Mouse (Mus musculus) spleen, postnatal 36 days (tissue): ENCODE results near the gene Cog6.

Experiments used
- DNase-seq, 2 experiments: peaks; one replicate each; pipeline ENCODE4 v3.0.0; 2022; ENCODE audit warnings: low spot score in 2 of 2, mixed read lengths in 1 of 2

Gene Cog6

DNA sequence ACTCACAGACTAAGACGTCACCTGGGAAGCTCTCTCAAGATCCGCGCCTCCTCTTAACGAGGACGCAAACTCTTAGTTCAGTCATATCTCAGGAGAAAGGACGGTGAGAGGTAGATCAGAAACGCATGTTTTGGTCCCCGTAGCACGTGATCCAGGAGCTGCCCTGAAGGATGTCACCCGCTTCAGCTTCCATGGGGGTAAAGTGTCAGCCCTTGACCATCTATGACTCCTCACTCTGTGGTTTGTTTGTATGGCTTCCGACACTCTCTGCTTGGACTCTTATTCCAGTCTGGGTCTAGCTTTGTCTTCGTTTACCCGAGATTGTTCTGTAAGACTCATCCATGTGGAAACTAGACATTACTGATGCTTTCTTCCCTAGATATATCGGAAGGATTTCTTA is 54.6 kb downstream of the Cog6 start:
- DNase-seq, result no peak

DNA sequence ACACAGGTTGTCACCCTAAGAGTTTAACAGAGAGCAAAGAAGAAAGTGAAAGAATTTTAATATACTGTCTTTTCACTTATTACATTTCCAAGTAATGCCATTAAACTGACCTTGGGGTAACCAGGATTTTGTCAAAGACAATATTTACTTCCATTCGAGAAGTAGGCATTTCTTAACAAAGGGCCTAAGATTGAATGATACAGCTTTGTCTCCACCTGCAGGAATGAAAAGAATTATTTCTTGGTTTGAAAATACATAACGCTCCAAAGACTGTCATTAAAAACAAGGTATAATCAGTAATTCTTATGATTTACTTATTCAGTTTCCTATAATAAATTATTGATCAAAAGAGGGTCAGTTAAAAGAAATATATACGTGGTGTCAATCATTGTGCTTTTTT is 55.4 kb downstream of the Cog6 start:
- no peak for DNase-seq

DNA sequence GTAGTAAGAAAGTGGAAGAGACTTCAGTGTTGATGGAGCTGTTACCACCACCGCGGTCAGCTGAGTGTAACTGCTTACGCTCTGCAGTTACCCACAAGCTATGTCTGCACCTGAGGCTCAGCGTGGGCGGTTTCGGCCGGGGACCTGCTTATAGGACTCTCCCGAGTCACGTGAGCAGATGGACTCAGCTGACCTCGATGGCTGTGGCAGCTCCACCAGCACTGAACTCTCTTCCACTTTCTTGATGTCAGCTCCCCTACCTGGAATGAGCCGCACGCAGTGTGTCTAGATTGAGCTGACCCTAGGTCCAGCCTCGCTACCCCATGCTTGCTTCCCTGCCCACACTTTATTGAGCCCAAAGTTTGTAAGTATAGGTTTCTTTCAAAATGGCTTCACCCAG is 56.1 kb downstream of the Cog6 start:
- no peak for DNase-seq

DNA sequence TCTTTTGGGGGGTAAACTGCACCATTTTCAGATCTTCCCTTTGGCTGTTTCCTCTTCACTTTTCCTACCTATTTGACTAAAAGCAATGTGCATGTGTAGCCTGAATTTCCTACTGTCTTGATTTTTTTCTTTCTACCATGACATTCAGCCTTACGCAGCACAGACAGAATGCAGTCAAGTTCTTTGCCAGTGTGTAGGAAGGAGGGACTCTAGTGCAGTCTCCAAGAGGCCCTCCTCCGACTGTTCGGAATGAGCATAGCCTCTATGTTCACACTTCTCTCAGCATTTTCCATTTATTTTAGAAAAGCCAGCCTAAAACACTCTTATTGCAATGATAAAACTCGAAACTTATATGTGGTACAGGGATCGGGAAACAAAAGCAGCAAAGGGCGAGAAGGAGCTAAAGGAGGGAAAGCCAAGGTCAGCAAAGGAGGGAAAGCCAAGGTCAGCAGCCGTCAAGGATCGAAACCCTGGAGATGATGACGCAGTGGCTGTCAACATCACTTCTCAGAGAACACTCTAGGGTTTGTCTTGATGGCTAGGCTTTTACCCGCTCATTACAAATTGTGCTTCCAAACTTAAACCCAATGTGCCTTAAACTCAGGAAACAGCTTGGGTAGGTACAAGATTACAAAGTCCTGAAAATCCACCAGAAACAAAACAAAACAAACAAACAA is 58.5 kb downstream of the Cog6 start:
- DNase-seq, result no peak

DNA sequence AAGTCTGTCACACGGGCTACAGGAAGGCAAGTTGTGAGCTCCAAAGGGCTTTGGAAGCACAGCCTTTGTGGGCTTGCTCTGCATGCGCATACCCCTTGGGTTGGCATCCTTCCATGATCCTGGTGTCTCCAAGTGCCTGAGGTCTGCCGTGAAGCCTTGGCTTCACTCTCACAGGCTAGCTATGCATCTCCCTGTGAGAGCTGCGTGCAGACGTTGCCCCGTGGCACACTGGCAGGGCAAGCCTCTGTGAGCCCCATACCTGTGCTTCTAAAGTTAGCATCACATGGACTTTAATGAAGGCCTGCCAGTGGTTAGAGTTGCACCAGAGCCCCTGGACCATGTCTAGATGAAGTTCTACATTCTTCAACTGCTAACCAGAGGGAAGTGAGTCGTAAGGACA is 59.2 kb downstream of the Cog6 start:
- DNase-seq, result no peak

DNA sequence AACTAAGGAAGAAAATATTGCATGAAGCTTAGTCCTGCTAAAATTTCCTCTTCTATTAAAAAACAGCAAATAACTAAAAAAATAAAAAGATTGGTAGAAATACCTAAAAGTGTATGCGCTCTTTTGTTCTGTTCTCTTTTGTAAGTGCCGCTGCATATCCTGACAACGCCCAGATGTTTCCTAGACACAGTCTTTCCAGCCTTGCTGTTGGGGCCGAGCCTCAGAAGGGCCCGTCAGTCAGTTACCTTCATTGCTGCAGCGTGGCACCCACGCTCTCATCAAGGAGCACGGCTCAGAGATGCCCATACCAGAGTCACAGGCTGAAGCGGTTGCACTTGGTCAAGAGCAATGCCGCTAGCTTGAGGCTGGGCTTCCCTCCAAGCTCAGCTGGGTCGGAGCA is 60.8 kb downstream of the Cog6 start:
- no peak for DNase-seq

DNA sequence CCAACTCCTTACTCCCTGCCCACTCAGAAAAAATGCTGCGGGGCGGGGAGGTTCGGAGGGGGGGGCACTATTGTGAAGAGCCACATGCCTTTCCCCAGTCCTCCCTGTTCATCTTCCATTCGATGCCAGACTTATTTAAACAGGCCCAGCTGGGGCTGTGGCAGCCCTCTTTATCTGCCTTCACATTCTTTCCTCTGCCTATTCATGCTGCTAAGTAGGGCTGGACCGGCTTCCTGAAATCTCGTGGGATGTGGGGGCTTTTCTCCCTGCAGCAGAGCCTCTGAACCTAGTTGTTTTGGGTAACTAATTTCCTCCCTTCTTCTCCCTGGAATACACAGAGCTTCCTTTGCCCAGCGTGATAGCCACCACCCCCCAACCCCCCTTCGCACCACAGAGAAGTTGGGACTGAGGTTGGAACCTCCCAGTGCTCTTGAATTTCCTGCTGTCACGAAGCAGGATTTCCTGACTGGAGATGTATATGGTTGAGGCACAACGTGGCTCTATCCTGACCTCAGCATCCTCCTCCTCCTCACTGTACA is 61.5 kb downstream of the Cog6 start:
- no peak for DNase-seq

DNA sequence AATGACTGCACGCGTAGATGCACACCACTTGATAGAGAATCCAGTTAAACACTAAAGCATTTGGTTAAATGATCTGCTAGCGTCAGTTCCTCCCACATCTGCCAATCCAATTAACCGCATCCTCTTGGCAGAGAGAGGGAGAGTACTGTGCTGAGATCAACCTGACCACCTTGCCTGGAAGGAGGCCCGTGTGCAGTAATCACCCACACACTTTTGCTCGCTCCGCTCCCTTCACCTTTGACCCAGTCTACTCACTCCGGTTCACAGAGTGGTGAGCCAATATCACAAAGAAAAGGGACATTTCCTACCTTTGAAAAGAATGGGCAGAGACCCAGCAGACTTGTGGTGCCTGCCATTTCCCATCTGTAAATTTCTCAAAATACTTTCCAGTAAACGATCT is 62.4 kb downstream of the Cog6 start:
- DNase-seq, result no peak

DNA sequence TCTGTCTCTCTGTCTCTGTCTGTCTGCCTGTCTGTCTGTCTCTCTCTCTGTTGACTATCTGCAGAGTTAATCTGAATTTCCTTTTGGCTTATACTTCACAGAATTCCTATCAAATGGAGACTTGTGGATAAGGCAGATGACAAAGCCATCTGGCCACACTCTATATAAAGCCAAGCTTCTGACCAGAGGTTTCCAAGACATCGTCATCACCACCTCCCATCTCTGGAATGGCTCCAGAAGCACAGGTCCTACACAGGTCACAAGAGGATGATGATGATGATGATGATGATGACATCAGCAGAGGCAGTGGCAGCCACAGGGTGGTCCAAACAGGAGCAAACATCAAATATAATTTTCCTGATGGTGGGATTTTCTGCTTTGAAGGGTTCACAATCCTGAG is 63.2 kb downstream of the Cog6 start:
- DNase-seq, result no peak

DNA sequence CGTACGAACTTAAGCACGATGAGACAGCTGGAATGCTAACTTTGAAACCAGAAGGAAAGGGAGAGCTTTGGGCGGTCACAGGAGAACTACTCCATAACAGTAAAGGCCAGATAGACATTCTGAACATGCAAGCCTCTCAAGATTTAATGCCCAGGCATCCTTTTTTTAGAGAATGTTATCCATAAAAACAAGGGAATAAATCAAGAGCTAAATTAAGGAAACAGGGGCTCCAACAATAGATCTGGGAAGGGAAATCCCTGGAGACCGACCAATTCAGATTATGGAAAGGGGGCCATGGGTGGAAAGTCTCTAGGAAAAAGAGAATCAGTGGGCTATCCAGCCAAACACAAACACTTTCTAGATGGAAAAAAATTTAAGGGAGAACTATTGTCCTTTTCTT is 68.2 kb downstream of the Cog6 start:
- DNase-seq, result no peak

DNA sequence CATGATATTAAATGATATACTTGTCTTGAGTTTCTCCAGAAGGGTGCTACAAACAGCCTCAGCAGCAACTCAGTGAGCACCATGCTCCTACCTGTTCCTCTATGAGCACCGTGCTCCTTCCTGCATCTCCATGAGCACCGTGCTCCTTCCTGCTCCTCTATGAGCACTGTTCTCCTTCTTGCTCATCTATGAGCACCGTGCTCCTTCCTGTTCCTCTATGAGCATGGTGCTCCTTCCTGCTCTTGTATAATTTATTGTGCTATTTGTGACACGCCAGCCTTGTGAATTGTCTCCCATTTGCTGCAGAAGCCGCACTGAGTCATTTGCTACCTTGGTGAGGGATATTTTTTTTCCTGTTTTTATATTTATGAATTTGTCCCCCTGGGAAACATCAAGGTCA is 69.6 kb downstream of the Cog6 start:
- no peak for DNase-seq

DNA sequence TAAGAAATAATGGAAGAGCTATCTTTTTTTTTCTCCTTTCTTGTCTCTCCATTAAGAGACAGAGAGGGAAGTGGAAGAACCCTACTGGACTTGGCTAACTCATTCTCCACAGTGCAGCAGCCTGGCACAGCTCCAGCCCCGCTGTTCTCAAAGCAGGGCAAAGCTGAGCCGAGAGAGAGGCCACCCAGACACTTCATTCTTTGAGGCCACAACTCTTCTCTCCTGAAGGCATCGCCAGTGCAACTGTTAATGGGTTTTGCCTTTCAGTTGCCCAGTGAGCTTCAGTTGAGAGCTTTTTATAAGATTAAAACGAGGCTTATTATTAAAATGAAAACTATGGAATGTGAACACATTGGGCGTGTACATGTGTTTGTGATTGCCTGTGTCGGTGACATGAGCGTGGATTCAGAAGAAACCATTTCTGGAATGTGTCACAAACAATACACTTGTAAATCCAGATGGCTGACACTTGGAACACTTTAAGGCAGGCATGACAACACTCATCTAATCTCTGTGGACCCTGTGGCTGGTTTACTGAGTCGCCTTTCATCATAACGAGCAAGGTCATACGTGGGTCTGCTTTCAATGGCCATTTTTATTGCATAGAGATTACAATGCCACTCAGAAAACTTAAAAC is 76.1 kb downstream of the Cog6 start:
- no peak for DNase-seq

DNA sequence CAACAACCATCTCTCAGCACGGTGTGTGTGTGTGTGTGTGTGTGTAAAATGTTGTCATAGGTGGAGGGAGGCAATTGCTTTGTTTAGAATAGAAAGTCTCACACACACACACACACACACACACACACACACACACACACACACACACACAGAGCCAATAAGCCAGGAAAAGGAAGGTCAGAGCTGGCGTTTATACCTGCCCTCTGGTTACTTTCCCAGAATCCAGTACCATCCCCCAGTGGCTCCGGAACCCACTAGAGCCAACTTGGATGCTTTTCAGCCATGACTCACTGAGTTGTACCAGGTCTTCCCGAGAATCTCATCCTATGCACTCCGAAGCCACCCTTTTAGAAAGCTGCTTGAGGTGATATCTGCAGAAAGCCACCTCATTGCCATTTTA is 78.6 kb downstream of the Cog6 start:
- no peak for DNase-seq

DNA sequence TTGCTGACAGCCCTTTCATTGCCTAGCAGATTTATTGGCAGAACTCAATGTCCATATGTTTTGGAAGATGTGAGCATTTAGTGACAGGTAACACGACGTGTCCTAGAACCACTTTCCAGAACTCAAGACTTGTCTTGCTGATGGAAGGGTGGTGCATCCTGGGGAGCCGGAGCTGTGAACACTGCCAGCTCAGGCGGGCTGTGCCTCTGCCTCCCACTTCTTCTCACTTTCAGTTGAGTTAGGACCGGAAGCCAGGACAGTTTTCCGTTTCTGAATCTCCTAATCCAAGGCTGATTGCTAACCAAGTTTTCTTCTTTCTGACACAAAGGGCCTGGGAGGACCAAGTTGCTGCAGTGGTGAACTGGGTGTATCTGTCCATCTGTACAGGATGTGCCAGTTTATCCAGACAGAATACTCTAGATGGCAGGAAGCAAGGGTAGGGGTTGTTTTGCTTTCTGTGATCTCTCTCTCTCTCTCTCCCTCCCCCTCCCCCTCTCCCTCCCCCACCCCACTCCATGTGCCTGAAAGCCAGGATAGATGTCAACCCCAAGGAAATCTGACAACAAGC is 79.2 kb downstream of the Cog6 start:
- DNase-seq, result no peak

DNA sequence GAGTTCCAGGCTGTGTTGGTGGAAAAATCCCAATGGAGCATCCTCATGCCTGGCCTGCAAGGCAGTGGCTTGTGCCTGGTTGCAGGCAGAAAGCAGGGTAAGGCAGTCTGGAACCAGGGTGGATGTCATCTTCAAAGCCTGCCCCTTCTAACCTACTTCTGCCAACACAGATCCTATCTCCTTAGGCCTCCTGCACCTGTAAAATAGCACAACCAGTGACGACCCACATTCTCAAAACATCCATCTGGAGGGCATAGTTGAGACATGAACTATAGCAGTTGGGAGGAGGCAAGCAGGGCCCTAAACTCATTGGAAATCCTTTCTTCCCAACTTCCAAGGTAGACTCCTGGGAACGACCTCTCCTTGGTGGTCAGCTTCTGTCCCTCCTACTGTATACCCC is 85.1 kb downstream of the Cog6 start:
- no peak for DNase-seq
